Mouse (Mus musculus): ENCODE results near the gene Stam. TPM values are rescaled to one million over a fixed set of nuclear protein-coding genes. Genes with fewer than 3 reads are reported as not detected.
A peak's percentile ranks its signal among the peaks of the same experiment; 100 is the strongest.

The Stam gene
- polyA plus RNA-seq, 1 experiment from 2014 or later = 80.2 TPM

DNA sequence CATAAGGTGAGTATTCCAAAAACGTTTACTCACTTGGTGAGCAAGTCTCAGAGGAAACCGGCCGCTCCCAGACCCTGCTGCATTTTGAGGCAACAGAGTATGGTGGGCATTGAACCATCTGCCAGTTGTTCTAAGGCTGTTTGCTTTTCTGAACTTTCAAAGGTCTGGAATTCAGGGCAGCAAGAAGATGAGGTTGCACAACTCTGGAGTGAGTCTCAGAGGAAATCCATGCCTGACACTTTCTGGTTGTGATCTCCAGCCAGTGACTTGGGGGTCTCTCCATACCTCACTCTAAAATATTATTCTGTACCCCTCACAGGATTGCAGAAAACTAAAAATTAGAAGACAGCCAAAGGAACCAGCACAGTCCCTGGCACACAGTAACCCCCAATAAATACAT lies 19.7 kb upstream of the Stam start:
- H3K4me2 ChIP-seq = peak overlapping the region; percentile 78

DNA sequence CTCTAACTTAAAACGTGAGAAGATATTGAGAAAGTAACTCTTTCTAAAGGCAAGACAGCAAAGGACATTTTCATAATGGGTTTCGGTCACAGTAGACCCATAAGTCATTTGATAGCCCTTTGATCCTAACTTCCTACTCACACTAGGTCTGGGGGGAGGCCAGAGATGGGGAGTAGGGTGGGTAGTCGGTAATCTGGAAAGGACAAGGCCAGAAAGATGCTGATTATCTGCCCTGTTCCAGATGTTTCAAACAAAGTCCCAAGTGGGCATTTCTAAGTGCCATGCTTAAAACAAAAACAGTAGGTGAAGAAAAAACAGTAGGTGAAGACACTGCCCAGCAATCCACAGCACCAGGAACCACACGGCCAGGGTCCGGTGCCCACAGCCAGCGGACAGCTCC lies 19.2 kb upstream of the Stam start:
- H3K4me3 ChIP-seq (ENCODE audit: low read depth, low read length) = peak overlapping the region; percentile 72
- H3K27me3 ChIP-seq (ENCODE audit: insufficient read depth, low read length) = no peaks in the 10 kb centered on the region
- no peaks in the 10 kb centered on the region for H3K4me1 ChIP-seq (ENCODE audit: insufficient read depth)
- peak overlapping the region; percentile 89 for H3K27ac ChIP-seq (ENCODE audit: low read depth)
- H3K4me2 ChIP-seq = peak overlapping the region; percentile 78
- no peaks in the 10 kb centered on the region for H3K9me3 ChIP-seq (ENCODE audit: low read depth, low read length)
- no peak for TF ChIP-seq CTCF (IDR thresholded peaks at IDR 0.05; ENCODE audit: low read depth)
- DNase-seq (no peak), ATAC-seq (ENCODE audit: insufficient read depth) (peak; percentile 4; the same call in 1 of the 2 replicates)
- 6% methylated on average over 6 of the region's 6 CpGs for WGBS
- peak overlapping the region; percentile 79 for H3K9ac ChIP-seq
- no peaks in the 10 kb centered on the region for H3K36me3 ChIP-seq (ENCODE audit: insufficient read depth)

More for the DNA sequence above, 19.7 kb upstream of the Stam start:
- ATAC-seq (ENCODE audit: insufficient read depth) (no peak), DNase-seq (no peak)
- Histone ChIP-seq H3K9ac (peak overlapping the region; percentile 10; the same call in 1 of the 2 replicates), H3K36me3 (ENCODE audit: insufficient read depth) (no peaks in the 10 kb centered on the region), H3K27me3 (ENCODE audit: insufficient read depth, low read length) (no peaks in the 10 kb centered on the region), H3K4me1 (ENCODE audit: insufficient read depth) (no peaks in the 10 kb centered on the region), H3K9me3 (ENCODE audit: low read depth, low read length) (no peaks in the 10 kb centered on the region), H3K4me3 (ENCODE audit: low read depth, low read length) (no peak overlapping the region), H3K27ac (ENCODE audit: low read depth) (no peak overlapping the region)
- 58% methylated on average over 3 of the region's 3 CpGs for WGBS
- TF ChIP-seq CTCF (IDR thresholded peaks at IDR 0.05; ENCODE audit: low read depth) = no peak

DNA sequence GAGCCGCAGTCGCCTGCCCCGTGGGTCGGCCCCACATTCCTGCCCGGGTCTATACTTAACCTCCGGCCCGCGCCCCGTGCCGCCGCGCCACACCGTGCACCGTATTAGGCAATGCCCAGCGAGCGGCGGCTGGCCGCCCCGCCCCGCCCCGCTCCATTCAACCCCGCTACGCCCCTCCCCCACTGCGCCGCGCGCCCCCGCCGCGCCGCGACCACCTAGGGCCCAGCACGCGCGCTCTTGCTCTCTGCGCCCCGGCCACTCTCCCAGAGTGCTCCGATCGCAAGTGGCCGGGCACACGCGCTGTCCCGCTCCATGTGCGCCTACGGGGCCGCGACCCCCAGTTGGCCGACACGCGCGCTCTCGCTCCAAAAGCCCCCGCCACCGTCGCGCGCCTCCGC lies 18.7 kb upstream of the Stam start:
- H3K27ac ChIP-seq (ENCODE audit: low read depth) = peak overlapping the region; percentile 89
- no peaks in the 10 kb centered on the region for H3K4me1 ChIP-seq (ENCODE audit: insufficient read depth)
- no peaks in the 10 kb centered on the region for H3K9me3 ChIP-seq (ENCODE audit: low read depth, low read length)
- ATAC-seq (ENCODE audit: insufficient read depth) (peak; percentile 93), DNase-seq (peak; percentile 86)
- peak overlapping the region; percentile 79 for H3K9ac ChIP-seq
- no peaks in the 10 kb centered on the region for H3K36me3 ChIP-seq (ENCODE audit: insufficient read depth)
- no peak for TF ChIP-seq CTCF (IDR thresholded peaks at IDR 0.05; ENCODE audit: low read depth)
- H3K27me3 ChIP-seq (ENCODE audit: insufficient read depth, low read length) = no peaks in the 10 kb centered on the region
- H3K4me2 ChIP-seq = peak overlapping the region; percentile 78
- 1% methylated on average over 37 of the region's 58 CpGs for WGBS
- H3K4me3 ChIP-seq (ENCODE audit: low read depth, low read length) = peak overlapping the region; percentile 72

DNA sequence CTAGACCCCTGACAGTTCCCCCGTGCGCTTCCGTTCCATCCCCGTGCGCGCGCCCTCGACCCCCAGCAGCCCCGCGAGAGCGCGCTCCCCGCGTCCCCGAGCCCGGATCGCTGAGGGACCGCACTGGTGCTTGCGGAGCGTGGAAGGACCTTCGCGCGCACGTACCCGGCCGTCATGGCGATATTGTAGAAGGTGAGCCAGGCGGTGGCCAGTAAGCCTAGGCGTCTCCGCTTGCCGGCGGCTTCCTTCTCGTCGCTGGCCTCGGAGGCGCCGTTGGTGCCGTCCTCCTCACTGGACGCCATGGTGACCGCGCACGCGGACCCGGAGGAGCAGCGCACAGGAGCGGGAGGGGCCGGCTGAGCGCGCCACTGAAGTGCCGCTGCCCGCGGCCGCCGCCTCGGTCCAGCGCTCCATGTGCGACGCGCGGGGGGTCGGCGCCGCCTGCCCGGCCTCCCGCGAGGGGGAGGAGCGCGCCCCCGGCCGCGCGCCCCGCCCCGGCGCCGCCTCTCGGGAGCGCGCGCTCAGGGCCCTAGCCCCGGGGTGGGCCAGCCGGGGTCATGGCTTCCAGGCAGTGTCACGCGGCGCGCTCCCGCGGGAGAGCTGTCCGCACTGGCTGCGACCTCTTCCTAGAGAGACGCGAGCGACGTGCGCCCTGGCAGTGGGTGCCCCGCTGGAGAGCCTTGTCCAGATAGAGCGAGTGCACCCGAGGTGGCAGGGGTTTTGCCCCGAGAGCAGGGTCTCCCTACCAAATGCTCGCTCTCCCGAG lies 18.1 kb upstream of the Stam start, which contains the start of gene Hacd1:
Gene Hacd1, minus strand, starts transcription at position 570 of the 766 bp plus-strand sequence.
- peak; percentile 90 for DNase-seq
- Histone ChIP-seq H3K27ac (ENCODE audit: low read depth) (peak within 1 kb of the TSS; percentile 89), H3K9ac (peak within 1 kb of the TSS; percentile 79), H3K4me3 (ENCODE audit: low read depth, low read length) (peak within 1 kb of the TSS; percentile 72), H3K27me3 (ENCODE audit: insufficient read depth, low read length) (no peaks in the 10 kb centered on the region), H3K36me3 (ENCODE audit: insufficient read depth) (no peaks in the 10 kb centered on the region), H3K9me3 (ENCODE audit: low read depth, low read length) (no peaks in the 10 kb centered on the region), H3K4me2 (peak within 1 kb of the TSS; percentile 78), H3K4me1 (ENCODE audit: insufficient read depth) (no peaks in the 10 kb centered on the region)
- under 1% methylated on average over 70 of the region's 101 CpGs for whole genome bisulfite sequencing
- no peak for TF ChIP-seq CTCF (IDR thresholded peaks at IDR 0.05; ENCODE audit: low read depth)
- ATAC-seq (ENCODE audit: insufficient read depth) = peak; percentile 86

DNA sequence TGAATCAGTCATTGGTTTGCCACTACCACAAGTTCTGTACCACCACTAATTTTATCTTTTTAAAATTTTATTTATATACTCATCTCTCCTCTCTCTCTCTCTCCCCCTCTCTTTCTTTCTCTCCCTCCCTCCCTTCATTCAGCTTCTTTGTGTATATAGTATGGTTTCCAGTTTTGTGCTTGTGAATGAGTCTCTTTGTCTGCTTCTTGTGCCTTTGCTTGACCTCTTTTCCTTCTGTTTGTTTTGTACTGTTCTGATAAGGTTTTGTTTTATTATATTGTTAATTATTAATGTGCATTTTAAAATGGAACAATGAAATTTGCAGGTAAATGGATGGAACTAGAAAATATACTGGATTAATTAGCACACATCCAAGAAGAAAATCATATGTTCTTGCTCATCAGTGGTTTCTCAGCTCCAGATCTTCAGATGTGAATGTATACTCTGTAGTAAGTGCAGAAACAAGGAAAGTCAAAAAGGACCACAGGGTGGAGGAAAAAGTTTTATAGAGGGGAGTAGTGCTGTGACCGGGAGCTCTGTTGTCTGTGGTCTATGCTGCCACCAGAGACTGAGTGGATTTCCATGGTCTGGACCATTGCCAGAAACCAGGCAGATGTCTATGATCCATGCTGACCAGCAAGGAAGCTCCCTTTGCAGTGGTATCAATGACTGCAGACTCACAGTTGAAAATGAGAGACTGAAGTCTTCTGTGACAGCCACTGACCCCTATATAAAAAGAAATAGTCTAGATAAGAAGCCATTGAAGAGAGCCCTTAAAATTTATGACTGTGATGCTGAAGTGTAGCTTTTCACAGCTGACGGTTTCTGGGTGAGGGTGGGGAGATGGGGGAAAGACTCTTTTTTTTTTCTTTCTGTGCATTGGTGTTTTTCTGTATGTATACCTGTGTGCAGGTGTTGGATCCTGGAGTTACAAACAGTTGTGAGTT lies 7.9 kb upstream of the Stam start:
- Histone ChIP-seq H3K27ac (ENCODE audit: low read depth) (no peak overlapping the region), H3K9ac (no peak overlapping the region), H3K4me2 (no peak overlapping the region), H3K4me1 (ENCODE audit: insufficient read depth) (no peaks in the 10 kb centered on the region), H3K4me3 (ENCODE audit: low read depth, low read length) (no peak overlapping the region), H3K9me3 (ENCODE audit: low read depth, low read length) (no peaks in the 10 kb centered on the region), H3K27me3 (ENCODE audit: insufficient read depth, low read length) (no peaks in the 10 kb centered on the region), H3K36me3 (ENCODE audit: insufficient read depth) (no peaks in the 10 kb centered on the region)
- WGBS = 30% methylated on average over 2 of the region's 2 CpGs
- TF ChIP-seq CTCF (IDR thresholded peaks at IDR 0.05; ENCODE audit: low read depth) = no peak
- DNase-seq = no peak
- no peak for ATAC-seq (ENCODE audit: insufficient read depth)

DNA sequence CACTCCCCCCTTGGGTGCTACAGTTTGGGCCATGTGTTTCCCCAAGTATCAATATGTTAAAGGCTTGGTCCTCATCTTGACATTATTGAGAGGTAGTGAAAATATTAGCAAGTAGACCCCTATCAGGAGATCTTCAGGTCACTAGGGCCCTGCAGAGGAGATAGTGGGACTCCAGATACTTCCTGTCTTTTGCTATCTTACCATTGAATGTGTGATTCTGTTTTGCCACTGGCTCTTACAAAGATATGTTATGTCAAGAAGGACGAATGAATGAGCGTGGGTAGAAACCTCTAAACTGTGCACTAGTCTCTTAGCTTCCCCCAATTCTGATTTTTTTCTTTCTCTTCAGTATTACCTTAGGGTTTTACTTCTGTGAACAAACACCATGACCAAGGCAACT lies 4.9 kb upstream of the Stam start:
- Histone ChIP-seq H3K27ac (ENCODE audit: low read depth) (no peak overlapping the region), H3K36me3 (ENCODE audit: insufficient read depth) (no peaks in the 10 kb centered on the region), H3K4me3 (ENCODE audit: low read depth, low read length) (no peak overlapping the region), H3K9me3 (ENCODE audit: low read depth, low read length) (no peaks in the 10 kb centered on the region), H3K4me1 (ENCODE audit: insufficient read depth) (no peaks in the 10 kb centered on the region), H3K4me2 (no peak overlapping the region), H3K9ac (no peak overlapping the region), H3K27me3 (ENCODE audit: insufficient read depth, low read length) (no peaks in the 10 kb centered on the region)
- no peak for TF ChIP-seq CTCF (IDR thresholded peaks at IDR 0.05; ENCODE audit: low read depth)
- 78% methylated on average over 2 of the region's 2 CpGs for WGBS
- DNase-seq (no peak), ATAC-seq (ENCODE audit: insufficient read depth) (no peak)

DNA sequence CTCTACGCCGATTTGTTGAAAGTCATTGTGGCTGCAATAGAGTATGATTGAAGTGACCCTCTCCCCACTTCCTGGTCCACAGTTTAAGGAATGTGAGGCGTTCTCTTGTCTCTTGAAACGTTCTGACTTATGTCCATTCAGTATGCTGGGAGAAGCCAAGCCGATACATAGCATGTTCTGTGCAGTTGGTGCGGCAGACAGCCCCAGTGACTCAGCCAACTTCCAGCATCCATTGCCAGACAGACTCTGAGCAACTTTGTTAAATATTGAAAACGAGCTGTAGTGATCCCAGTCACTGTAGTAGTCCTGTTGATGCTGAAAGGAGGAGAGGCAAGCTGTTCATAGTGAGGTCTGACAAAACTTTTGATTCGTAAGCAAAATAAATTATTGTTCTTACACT lies 3.4 kb upstream of the Stam start:
- H3K4me1 ChIP-seq (ENCODE audit: insufficient read depth) = peaks cover 7% of the 10 kb centered on the region; the same call in 1 of the 2 replicates

More for the DNA sequence above, 3.4 kb upstream of the Stam start:
- no peaks in the 10 kb centered on the region for H3K36me3 ChIP-seq (ENCODE audit: insufficient read depth)
- no peak for DNase-seq
- 74% methylated on average over 8 of the region's 8 CpGs for WGBS
- TF ChIP-seq CTCF (IDR thresholded peaks at IDR 0.05; ENCODE audit: low read depth) = no peak
- no peak for ATAC-seq (ENCODE audit: insufficient read depth)
- no peak overlapping the region for H3K4me2 ChIP-seq
- no peak overlapping the region for H3K27ac ChIP-seq (ENCODE audit: low read depth)
- H3K27me3 ChIP-seq (ENCODE audit: insufficient read depth, low read length) = no peaks in the 10 kb centered on the region
- no peak overlapping the region for H3K4me3 ChIP-seq (ENCODE audit: low read depth, low read length)
- no peaks in the 10 kb centered on the region for H3K9me3 ChIP-seq (ENCODE audit: low read depth, low read length)
- no peak overlapping the region for H3K9ac ChIP-seq

Measured in lung, embryonic 14.5 days (tissue).